Mouse (Mus musculus) Muller cell, postnatal 12 days (primary cell): ENCODE measurements at regions not wholly inside any gene's neighbourhood (a gene's known extent, or its start where the extent isn't known, plus 50 kb on each side); places are given as distances from the start of the nearest gene placed in this dataset.

ENCODE experiments used
- DNase-seq: peaks from one replicate; pipeline ENCODE4 v3.0.0-alpha.2; 2015; ENCODE audit errors: inconsistent ontology term

DNA sequence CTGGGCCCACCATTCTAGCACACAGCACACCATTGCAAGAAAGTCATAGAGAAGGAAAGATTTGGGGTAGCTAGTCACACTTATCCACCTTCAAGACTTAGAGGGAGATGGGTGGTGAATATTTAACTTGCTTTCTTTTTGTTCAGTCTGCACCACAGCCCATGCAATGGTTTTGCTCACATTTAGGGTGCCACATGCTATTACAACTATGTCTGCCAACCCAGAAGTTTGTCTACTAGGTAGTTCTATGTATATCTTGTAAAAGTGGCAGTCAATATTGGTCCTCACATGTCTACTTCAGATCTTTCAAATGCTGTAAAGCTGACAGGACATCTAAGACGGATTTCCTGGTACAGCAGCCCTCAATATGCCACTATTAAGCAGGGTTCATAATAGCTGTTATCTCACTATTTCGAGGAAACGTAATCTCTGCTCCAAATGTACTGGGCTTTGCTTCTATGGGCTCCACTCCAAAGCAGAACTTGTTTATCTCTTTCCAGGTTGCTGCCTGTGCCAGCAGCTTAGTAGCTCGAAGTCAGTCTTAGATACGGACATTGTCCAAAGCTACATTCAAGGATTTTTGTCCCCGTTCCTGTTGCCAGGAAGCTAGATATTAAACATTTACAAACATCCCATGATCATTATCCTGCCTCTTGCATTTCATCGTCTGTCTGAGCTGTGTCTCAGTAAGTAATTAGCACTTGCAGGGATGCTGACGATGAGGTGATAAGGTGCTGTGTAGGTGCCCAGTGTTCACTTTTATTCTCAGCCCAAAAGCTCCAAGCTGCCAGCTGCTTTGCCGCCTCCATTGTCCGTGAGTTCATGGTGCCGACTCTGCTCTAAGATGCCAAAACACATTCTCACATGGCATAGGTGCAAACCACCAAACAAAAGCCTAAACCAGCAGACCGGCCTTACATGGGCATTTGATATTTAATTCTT lies 327.8 kb upstream of the Robo2 start:
- DNase-seq = peak; percentile 47

DNA sequence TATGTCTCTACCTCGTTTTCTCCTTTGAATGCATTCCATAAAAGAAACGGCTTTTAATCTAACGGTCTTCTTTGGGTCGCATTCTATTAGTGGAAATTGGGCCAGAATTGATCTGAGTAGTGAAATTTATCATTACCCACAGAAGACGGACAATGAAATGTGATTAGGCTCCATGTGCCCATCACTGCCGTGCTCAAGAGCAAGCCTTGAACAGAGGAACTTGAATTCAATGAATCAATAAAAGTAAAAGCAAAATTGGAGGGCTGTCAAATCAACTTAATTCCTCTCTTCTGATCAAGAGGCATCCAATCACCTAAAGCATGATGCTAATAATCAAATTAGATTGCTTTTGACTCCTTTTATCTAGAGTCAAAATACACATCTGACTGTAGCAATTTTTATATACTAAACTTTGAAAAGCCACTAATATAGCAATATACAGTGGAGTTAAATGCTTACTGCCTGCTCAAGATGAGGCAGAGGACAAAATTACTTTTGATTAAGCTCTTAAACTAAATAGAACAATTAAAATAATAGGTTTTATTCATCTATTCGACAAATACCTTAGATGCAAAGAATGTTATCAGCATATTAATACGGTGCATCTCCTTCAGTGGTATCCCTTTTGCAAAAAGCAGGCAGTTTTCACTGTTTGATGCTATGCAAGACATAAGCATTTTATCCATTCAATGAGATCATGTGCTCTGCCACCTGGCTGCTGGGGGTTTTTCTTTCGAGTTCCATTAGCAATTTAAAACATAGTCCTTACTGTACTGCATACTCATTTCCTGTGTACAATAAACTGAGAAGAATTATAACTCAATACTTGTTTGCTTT lies 321.5 kb upstream of the Robo2 start:
- DNase-seq = no peak

DNA sequence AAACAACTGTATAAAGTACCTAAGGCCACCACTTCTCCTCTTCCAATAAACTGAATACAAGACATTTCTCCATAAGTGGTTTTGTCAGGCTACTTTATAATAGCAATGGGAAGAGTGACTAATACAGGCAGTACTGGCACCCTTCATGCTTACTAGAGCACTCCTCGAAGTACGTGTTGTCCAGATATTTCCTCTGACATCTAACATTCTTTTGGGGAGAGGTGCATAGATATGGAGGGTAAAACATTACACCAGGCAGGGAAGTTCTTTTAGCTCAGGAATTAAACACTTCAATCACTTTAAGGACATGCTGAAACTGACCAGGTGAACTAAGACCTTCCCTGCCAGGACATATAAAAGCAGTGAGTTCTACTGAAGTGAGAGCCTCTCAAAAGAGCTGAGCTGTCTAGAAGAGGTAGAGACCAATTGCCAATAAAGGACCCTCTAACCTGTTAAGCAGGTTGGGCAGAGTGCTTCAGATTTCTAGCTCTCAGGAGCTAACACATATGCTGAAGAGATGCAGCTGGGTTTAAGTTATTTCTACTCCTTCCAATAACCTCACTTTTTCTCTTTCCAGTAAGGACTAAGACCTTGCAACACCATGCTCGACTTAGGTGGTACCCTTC lies 318.7 kb upstream of the Robo2 start:
- no peak for DNase-seq

DNA sequence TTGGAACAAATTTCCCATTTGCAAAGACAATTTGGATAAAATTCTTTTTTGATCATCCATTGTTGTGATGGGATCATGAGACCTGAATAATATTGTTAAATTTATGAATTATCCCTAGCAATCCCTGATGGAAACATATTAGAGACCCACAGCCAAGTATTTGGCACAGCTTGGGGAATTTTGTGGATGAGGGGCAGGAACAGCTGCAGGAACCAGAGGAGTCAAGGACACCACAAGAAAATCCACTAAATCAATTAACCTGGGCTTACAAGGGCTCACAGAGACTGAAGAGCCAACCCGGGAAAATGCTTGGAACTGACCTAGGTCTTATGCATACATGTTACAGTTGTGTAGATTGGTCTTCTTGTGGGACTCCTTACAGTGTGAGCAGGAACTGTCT lies 311.6 kb upstream of the Robo2 start:
- no peak for DNase-seq

DNA sequence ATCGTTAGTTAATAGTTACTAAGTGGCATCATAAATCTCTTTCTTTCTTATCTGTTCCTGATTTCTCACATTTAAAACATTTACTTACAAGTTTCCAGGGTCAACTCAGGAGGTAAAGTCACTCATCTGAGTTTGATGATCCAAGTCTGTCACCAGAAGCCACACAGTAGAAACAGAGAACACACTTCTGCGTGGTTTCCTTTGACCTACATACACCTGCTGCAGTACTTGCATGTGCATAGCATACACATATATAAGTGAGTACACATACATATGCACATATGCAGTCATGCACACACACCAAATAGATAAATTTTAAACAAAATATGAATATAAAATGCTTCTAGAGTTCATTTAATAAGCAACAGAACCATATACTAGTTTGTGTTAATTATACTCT lies 306.5 kb upstream of the Robo2 start:
- DNase-seq = no peak

DNA sequence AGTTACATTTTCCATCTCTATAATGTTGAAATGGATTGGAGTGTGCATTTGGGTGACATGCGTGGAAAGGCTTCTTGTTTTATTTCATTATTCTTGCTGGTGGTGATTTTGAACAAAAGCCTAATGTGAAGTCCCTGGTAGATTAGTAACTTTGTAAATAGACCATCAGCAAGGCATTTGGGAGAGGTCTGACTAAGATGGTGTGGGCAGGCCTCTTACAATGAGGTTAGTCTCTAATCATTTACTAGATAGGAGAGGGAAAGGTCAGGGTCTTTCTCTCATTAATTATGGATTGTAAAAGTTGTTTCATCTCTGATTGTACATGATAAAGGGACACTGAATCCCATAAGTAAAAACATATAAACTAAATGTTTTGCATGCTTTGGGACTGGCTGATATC lies 306.0 kb upstream of the Robo2 start:
- DNase-seq = no peak

DNA sequence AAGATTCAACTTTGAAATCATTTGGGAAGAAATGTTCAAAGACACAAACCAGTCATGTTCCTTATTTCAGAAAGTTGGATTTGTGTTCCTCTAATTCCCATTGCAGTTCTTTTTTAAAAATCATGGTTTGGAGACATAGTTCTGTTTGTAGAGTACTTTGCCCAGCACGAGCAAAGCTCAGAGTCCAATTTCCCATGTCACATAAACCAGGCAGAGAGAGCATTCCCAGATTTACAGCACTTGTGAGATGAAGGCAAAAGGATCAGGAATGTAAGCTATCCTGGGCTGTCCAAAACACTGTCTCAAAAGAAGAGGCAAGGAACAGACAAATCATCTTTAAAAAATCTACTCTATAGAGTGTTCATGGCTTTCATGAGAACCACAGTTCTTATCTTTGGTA lies 303.3 kb upstream of the Robo2 start:
- DNase-seq = no peak

DNA sequence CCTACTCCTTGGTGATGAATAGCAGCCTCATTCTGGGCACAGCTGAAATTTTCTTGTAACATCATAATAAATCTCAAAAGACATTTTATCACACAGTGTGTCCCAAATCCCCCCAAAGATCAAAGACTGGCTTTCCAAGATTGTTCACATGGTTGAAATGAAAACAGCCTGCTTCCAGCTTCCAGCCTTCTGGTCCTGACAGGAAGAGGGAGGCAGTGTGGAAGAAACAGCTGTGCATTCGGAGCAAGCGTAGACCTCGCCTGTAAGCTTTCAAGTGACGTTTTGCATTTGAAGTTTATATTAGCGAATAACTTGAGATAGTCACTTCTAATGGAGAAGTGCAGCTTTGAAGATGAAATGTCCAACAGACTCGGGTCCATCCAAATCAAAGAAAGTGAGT lies 300.9 kb upstream of the Robo2 start:
- no peak for DNase-seq

DNA sequence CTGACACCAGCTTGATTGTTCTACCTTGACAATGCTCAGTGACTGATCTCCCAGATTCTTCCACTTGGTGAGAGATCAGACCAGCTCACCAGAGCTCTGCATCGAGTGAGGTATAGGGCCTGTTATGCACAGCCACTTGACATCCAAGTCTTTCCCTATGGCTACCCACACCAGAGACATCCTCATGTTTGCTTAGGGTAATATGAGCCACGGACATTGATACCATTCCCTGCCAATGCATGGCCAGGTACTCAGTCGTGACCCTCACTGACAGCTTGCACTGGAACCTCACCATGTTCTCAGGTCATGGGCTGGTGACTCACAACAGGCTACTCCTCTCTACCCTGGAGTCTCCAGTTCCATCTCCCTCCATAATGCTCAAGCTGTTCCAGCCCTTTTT lies 290.4 kb upstream of the Robo2 start:
- DNase-seq = no peak

DNA sequence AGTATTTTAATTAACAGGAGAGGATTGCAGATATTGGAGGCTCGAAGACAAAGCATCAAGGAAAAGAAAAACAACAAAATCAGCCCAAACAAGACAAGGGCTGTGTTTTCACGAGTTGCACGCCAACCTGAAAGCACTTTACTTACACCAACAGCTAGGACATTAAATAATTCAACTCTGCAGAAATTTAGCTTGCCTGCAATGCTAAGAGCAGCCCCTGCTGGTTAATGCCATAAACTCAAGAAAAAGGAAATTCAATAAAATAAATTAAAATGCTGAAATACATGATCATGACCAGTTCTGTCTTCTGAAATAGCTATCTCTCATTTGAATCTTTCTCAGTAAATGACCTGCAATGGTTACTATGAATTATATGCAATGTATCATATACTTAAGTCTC lies 271.7 kb upstream of the Robo2 start:
- DNase-seq = peak; percentile 8

DNA sequence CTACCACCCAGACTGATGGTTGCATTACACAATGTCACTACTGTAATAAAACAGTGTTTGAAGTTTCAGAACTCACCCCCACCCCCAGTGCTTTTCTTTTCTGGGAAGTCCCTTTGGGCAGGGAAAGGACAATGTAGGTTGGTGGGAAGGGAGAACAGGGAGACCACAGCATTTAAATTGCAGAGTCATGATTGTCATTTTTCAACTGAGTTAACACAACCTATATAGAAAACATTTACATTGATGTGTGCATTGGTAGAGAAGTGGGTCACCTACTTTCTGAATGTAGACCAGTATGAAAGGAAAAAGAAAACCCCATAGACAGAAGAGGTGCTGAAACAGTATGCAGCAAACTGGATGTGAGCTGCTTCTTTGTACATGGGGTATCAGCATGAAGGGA lies 264.0 kb upstream of the Robo2 start:
- DNase-seq = no peak

DNA sequence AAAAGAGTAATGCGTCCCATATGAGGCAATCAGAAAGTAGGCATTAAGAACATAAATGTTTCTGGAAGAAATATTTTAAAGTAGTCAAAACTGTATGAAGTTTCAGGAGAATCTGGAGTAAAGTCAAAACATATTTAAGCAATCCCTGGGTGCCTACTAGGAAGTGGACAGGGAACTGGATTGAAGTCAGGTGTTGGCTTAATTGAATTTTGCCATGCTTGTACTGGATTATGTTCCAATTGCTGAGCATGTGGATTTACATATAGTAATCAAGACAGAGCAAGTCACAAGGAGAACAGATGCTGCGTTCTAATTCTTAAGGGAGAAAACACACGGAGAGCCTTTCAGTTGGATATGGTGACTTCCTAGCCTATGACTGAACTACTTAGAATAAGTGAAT lies 259.8 kb upstream of the Robo2 start:
- no peak for DNase-seq

DNA sequence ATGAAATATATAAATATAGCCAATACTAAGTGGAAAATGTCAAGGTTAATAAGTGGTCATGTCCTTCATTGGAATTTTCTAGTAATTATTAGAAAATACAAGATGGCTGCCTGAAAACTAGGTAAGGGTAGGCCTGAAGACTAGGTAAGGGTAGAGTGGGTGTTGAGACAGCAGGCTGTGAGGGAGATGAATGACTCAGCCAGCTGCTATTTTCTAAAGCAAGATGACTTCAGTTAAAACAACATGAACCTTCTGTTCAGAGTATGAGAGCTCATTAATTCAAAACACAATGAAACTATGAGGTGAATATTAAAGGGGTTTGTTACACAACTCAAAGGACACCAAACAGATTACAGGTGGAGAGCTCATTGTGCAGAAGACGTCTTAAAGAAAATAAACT lies 252.7 kb upstream of the Robo2 start:
- no peak for DNase-seq

DNA sequence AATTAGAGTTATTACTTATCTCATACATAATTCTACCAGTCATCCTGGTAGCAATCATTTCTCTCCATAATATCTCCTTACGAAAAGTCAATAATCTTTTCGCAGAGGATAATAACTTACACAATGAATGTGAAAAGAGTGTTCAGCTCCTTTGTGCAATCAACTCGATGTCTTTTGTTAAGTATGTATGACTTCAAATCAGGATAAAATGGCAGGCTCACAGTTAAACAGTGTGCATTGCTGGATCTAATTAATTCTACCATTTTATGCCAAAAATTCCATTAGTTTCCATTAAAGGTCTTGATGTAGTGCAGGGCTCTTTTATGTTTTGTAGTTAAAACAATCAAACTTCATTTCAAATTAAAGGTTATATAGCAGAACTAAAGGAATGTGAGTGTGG lies 239.6 kb upstream of the Robo2 start:
- peak; percentile 25 for DNase-seq

DNA sequence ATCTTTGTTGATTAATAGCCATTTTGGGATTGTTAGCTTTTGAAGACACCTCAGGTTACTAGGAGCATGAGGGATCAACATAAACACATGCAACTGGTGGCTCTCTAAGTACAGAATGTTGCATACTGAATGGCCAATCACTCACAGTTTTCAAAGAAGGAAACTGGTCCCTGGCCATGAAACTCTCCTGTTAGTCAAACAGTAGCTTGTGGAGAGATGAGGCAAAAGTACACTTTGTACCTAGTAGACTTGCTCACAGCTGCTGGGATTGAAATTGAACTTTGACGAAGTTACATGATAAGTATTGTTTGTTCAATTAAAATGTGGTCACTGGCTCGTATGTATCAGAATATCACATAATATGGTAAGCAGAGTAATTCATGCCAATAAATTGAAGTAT lies 237.6 kb upstream of the Robo2 start:
- DNase-seq = no peak

DNA sequence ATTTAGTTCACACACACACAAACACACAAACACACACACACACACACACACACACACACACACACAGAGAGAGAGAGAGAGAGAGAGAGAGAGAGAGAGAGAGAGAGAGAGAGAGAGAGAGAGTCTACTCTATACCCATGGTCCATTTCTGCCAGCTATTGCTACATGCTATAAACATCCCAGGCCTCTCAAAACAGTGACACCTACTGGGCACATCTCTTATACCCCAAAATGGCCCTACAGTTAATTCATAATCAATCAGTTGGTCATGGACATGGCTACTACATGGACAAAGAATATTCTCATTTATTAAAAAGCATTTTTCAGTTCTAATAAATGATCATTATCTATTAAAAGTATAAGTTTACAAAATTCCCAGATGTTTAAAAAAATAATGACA lies 236.8 kb upstream of the Robo2 start:
- no peak for DNase-seq

DNA sequence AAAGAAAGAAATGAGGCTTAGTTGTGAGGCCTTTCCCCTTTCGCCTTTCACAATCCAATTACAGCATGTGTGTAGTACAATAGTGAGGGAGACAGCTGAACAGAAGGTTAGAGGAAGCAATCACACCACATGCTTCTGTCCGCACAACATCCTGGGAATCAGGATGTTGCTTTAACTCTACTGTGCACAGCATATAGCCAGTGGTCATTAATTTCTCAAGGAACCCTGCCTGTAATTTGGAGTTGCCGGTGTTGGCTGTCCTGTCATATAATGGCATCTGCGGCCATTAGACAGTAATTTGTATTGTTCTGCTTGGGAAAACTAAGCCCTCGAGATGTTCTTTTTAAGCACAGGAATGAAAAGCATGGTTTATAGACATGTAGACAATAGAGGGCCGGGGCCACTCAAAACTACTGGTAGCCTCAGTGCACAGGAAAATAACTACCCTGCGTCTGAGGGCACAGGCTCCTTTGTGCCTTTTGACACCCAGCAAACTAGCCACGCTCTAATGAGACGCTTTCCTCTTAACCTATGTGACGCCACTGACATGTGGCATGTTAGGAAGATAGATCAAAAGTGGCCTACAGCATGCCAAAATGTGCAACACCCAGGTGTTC lies 233.2 kb upstream of the Robo2 start:
- DNase-seq = no peak

DNA sequence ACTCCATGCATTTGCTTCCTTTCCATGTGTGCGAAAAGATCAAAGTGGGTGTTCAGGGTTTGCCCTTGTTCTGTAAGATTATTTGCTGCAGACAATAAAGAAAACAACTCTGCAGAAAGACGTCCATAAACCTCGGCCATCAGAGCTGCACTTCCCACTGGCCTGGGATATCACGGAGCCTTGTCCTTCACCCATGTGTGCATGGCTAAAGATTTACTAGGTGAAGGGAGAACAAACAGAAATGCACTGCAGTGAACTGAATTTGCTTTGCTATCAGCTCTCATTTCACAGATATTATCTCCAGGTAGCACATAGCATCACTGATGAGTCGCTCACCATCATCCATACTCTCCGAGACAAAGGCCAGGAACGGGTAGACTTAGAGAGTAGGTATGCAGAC lies 228.2 kb upstream of the Robo2 start:
- no peak for DNase-seq

DNA sequence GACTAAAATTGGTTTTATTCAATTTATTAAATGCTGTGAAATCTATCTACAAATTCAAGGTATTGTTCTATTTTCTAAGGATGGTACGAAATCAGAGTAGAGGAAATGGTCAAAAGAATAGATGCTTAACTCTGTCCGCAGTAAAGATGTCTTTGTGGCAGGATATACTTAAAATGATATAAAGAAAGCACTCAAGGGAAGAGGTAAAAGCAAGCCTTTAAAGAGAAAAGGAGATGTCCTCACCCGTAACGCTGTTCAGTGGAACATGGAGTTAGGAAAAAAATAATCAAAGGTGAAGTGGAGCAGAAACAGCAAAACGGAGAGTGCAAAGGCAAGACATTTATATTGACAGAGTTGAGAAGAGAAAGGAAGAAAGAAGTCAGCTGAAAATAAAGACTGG lies 226.0 kb upstream of the Robo2 start:
- DNase-seq = no peak

DNA sequence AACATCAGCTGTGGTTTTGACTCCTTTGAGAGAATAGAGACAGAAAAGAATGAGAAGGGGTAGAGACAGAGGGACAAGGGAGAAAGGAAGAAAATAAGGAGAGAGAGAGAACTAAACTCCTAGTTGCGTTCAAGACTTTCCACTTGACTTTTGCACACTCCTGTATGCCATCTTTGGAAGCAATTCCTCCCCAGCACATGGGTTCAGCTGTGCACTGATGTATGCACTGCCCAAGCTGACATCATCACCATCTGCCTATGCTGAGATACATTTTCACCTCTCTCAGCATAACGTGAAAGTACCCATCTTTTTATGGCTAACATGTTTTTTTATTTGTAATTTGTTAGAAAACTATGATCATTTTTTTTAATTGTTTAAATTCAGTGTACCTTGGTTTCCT lies 214.2 kb upstream of the Robo2 start:
- DNase-seq = no peak

DNA sequence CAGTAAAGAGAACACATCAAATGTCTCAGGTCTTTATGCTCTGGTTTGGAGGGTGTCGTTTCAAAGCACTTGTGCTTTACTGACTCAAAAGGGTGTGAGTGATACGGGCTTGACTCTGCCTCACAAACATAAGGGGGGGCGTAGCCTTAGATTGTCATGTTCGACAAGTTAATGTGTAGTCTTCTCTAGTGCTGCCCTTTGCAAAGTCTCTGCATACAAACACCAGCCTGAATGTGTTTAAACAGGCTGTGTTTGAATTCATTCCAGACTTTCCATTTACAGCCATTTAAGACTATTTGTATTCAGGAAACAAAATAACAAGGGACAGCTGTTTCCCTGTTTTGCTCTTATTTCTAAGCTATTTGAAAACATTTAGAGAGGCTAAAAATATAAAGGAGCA lies 200.4 kb upstream of the Robo2 start:
- no peak for DNase-seq

DNA sequence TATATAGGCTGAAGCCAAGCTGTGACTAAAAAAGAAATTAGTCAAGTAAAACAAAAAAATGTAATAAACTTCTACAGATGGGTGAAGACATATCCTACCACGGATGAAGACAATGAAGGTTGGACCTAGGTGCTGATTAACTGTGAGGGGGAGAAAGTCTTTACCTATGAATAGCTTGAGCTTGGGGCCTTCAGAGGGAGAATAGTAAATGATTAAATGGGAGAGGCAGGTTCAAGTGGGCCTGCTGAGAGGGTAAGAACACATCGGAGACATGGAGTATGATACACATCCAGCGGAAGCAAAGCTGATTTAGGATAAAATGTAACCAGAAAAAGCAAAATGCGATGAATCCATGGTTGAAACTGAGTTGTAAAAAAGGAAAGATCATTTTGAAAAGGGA lies 197.9 kb upstream of the Robo2 start:
- DNase-seq = no peak
